Mouse (Mus musculus) liver, postnatal 0 days (tissue): ENCODE data around the gene Pcdh7.

Experiments used
- CTCF ChIP-seq: sonication (generic); IDR thresholded peaks from 2 replicates; pipeline ENCODE4 v1.5.1; 2016; ENCODE audit warnings: antibody characterized with exemption, low read depth
- EP300 ChIP-seq: IDR thresholded peaks from 2 replicates; pipeline ENCODE4 v1.6.1; 2016; ENCODE audit warnings: antibody characterized with exemption, low read depth, mild to moderate bottlenecking

DNA sequence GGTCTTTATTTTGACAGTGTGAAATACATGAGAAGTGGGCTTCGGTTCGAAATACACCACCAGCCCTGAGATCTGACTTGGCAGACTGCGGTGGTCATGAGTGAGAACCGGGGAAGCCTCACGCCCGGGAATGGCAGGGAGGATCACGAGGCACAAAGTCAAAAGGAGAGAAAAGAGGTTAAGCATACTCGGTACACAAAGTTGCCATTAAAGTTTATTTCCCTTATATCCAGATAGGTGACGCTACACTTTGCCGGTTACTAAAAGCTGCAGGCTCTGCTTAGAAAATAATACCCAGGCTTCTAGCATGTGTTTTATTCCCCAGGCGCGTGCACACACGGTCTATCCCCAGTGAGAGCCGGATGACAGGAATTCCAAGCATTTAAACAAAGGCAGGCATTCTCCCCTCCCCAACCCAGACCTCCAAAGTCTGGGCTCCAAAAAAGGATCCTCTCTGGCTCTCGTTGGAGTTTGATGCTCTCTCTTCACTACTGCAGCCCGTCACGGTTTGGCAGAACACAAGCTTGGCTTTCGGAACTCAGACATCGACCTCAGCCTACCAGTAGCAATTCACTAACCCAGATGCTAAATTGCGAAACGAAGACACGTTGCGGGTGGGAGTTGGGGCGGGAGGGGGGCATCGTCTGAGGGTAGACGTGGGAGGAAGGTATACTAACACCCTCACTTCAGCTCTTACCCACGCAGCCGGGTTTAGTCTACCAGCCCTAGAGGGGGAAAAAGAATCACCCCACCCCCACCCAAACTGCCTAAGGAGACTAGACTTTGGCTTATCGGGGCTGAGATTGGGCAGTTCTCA, 1.1 kb upstream of the Pcdh7 start:
- no peak for TF ChIP-seq EP300
- no peak for TF ChIP-seq CTCF
